Comparison of ENCODE assay signal across 8 mouse cellular contexts in genomic region chr5:135078482-135078810, GRCm38 (mm10). TPM values are rescaled to one million over a fixed set of nuclear protein-coding genes. Genes with fewer than 3 reads are reported as not detected.
DNase-seq lines count a peak whose midpoint lies in the region; ATAC-seq and TF ChIP-seq lines count a peak whose summit lies in the region.

No protein-coding gene starts in this region.

- H3K4me2 ChIP-seq in heart, embryonic 11.5 days = peak overlapping the region; percentile 98
- peak overlapping the region; percentile 63 for H3K4me2 ChIP-seq in forebrain, embryonic 12.5 days
- peak overlapping the region; percentile 93 for H3K4me2 ChIP-seq in liver, embryonic 13.5 days

- H3K27me3 ChIP-seq in heart, embryonic 11.5 days (ENCODE audit: control insufficient read depth, insufficient read depth, low read length) = peaks cover 5% of the 10 kb centered on the region; the same call in 1 of the 2 replicates
- peaks cover 48% of the 10 kb centered on the region for H3K27me3 ChIP-seq in E14TG2a.4 (ENCODE audit: insufficient read depth, low read length)
- H3K27me3 ChIP-seq in forebrain, embryonic 12.5 days = 0 out of 2 replicates have a peak, but pooled peaks cover 4% of the 10 kb centered on the region
- H3K27me3 ChIP-seq in liver, embryonic 13.5 days = peaks cover 22% of the 10 kb centered on the region; the same call in 1 of the 2 replicates

- H3K4me3 ChIP-seq in heart, embryonic 11.5 days (ENCODE audit: low read depth, low read length) = peak overlapping the region; percentile 79
- peak overlapping the region; percentile 89 for H3K4me3 ChIP-seq in E14TG2a.4 (replicated peaks; ENCODE audit: low read length)
- H3K4me3 ChIP-seq in forebrain, embryonic 12.5 days (replicated peaks) = peak overlapping the region; percentile 97
- H3K4me3 ChIP-seq in liver, embryonic 13.5 days (replicated peaks) = peak overlapping the region; percentile 66

- H3K4me1 ChIP-seq in heart, embryonic 11.5 days (ENCODE audit: control insufficient read depth, insufficient read depth, low read length) = peaks cover 4% of the 10 kb centered on the region
- H3K4me1 ChIP-seq in E14TG2a.4 (replicated peaks; ENCODE audit: low read depth, low read length) = peaks cover 40% of the 10 kb centered on the region
- H3K4me1 ChIP-seq in forebrain, embryonic 12.5 days = peaks cover 21% of the 10 kb centered on the region
- H3K4me1 ChIP-seq in liver, embryonic 13.5 days (replicated peaks) = peaks cover 19% of the 10 kb centered on the region

- TF ChIP-seq CTCF in E14TG2a.4 (conservative IDR thresholded peaks at IDR 0.05; ENCODE audit: low read length) = no peak

- no peak for ATAC-seq in heart, embryonic 11.5 days (replicated peaks; ENCODE audit: insufficient number of reproducible peaks, low FRiP score, low TSS enrichment)
- ATAC-seq in forebrain, embryonic 12.5 days (ENCODE audit: low FRiP score) = no peak
- no peak for ATAC-seq in liver, embryonic 13.5 days (ENCODE audit: low read depth)

- H3K9ac ChIP-seq in heart, embryonic 11.5 days (ENCODE audit: low read depth, low read length) = peak overlapping the region; percentile 90
- peak overlapping the region; percentile 99 for H3K9ac ChIP-seq in forebrain, embryonic 12.5 days
- 0 out of 2 replicates have a peak overlapping the region, but pooled peaks have one; percentile 82 for H3K9ac ChIP-seq in liver, embryonic 13.5 days

- H3K36me3 ChIP-seq in heart, embryonic 11.5 days (ENCODE audit: control insufficient read depth, insufficient read depth, low read length) = no peaks in the 10 kb centered on the region
- no peaks in the 10 kb centered on the region for H3K36me3 ChIP-seq in E14TG2a.4 (ENCODE audit: insufficient read depth, low read length)
- H3K36me3 ChIP-seq in forebrain, embryonic 12.5 days (replicated peaks) = peaks cover 21% of the 10 kb centered on the region
- H3K36me3 ChIP-seq in liver, embryonic 13.5 days = no peaks in the 10 kb centered on the region

- H3K27ac ChIP-seq in heart, embryonic 11.5 days (ENCODE audit: low read depth, low read length) = no peak overlapping the region
- H3K27ac ChIP-seq in forebrain, embryonic 12.5 days = no peak overlapping the region
- no peak overlapping the region for H3K27ac ChIP-seq in liver, embryonic 13.5 days

- WGBS in heart, embryonic 11.5 days (ENCODE audit: insufficient replicate concordance) = under 1% methylated on average over 11 of the region's 11 CpGs
- 2% methylated on average over 11 of the region's 11 CpGs for WGBS in forebrain, embryonic 12.5 days
- 4% methylated on average over 11 of the region's 11 CpGs for WGBS in liver, embryonic 13.5 days (ENCODE audit: insufficient replicate concordance)

- H3K9me3 ChIP-seq in heart, embryonic 11.5 days (replicated peaks; ENCODE audit: control insufficient read depth, low read length) = no peaks in the 10 kb centered on the region
- H3K9me3 ChIP-seq in E14TG2a.4 (ENCODE audit: low read length) = peaks cover 5% of the 10 kb centered on the region; the same call in 1 of the 2 replicates
- H3K9me3 ChIP-seq in forebrain, embryonic 12.5 days = no peaks in the 10 kb centered on the region
- no peaks in the 10 kb centered on the region for H3K9me3 ChIP-seq in liver, embryonic 13.5 days (replicated peaks)

- DNase-seq in heart, adult 11 months = no peak
- DNase-seq in liver, embryonic 13.5 days = no peak
- DNase-seq in right cerebral cortex, postnatal 4 days = no peak
- DNase-seq in layer of hippocampus, adult 9-11 months = no peak
- DNase-seq in spleen, postnatal 4 days (ENCODE audit: low spot score in 2 of 2) = no peak

RNA-seq across cellular contexts. Expression of gene Vps37d, which starts 0.4 kb away (rescaled TPM):
- 2.0 and 2.6 TPM in 2 replicates for polyA plus RNA-seq in heart, embryonic 11.5 days (2014; fragmentation: Nextera tagmentation; extraction: Ambion mirVana)
- 21.9 and 23.2 TPM in 2 replicates for polyA plus RNA-seq in forebrain, embryonic 12.5 days (2016; fragmentation: Nextera tagmentation; extraction: Ambion mirVana)
- polyA plus RNA-seq in liver, embryonic 13.5 days (2015; fragmentation: Nextera tagmentation; extraction: Ambion mirVana) = 0.25 and 0.47 TPM in 2 replicates

RNA-seq across cellular contexts. Expression of gene Mlxipl, which starts 11.2 kb away (rescaled TPM):
- 0.54 and 1.2 TPM in 2 replicates for polyA plus RNA-seq in heart, embryonic 11.5 days (2014; fragmentation: Nextera tagmentation; extraction: Ambion mirVana)
- polyA plus RNA-seq in forebrain, embryonic 12.5 days (2016; fragmentation: Nextera tagmentation; extraction: Ambion mirVana) = 2.7 and 3.1 TPM in 2 replicates
- 8.5 and 9.5 TPM in 2 replicates for polyA plus RNA-seq in liver, embryonic 13.5 days (2015; fragmentation: Nextera tagmentation; extraction: Ambion mirVana)

RNA-seq across cellular contexts. Expression of gene Bud23, which starts 13.7 kb away (rescaled TPM):
- polyA plus RNA-seq in heart, embryonic 11.5 days (2014; fragmentation: Nextera tagmentation; extraction: Ambion mirVana) = 74.8 and 78.3 TPM in 2 replicates
- 111 and 125 TPM in 2 replicates for polyA plus RNA-seq in forebrain, embryonic 12.5 days (2016; fragmentation: Nextera tagmentation; extraction: Ambion mirVana)
- polyA plus RNA-seq in liver, embryonic 13.5 days (2015; fragmentation: Nextera tagmentation; extraction: Ambion mirVana) = 82.4 and 92.4 TPM in 2 replicates

RNA-seq across cellular contexts. Expression of gene Dnajc30, which starts 14.4 kb away (rescaled TPM):
- 29.2 and 30.9 TPM in 2 replicates for polyA plus RNA-seq in heart, embryonic 11.5 days (2014; fragmentation: Nextera tagmentation; extraction: Ambion mirVana)
- polyA plus RNA-seq in forebrain, embryonic 12.5 days (2016; fragmentation: Nextera tagmentation; extraction: Ambion mirVana) = 27.9 TPM in 2 replicates
- polyA plus RNA-seq in liver, embryonic 13.5 days (2015; fragmentation: Nextera tagmentation; extraction: Ambion mirVana) = 15.2 and 16.5 TPM in 2 replicates

RNA-seq across cellular contexts. Expression of gene Stx1a, which starts 55.2 kb away (rescaled TPM):
- polyA plus RNA-seq in heart, embryonic 11.5 days (2014; fragmentation: Nextera tagmentation; extraction: Ambion mirVana) = 10.4 and 13.4 TPM in 2 replicates
- polyA plus RNA-seq in forebrain, embryonic 12.5 days (2016; fragmentation: Nextera tagmentation; extraction: Ambion mirVana) = 21.8 and 22.3 TPM in 2 replicates
- 1.3 and 1.5 TPM in 2 replicates for polyA plus RNA-seq in liver, embryonic 13.5 days (2015; fragmentation: Nextera tagmentation; extraction: Ambion mirVana)
